Mouse (Mus musculus): ENCODE measurements at regions not wholly inside any gene's neighbourhood (a gene's known extent, or its start where the extent isn't known, plus 50 kb on each side); places are given as distances from the start of the nearest gene placed in this dataset.

GRCm38 (mm10) chr13:32649982-32650381 lies 133.8 kb downstream of the Mylk4 start:
- no peak overlapping the region for H3K4me3 ChIP-seq (ENCODE audit: low read depth, low read length)
- H3K36me3 ChIP-seq (ENCODE audit: control insufficient read depth, insufficient read depth, low read length): no peaks in the 10 kb centered on the region
- no peak overlapping the region for H3K27ac ChIP-seq (ENCODE audit: insufficient read depth, low read depth, low read length)
- TF ChIP-seq CTCF (IDR thresholded peaks at IDR 0.05; ENCODE audit: extremely low read depth, insufficient read length, insufficient replicate concordance, low read depth, low read length): no peak
- no peak for TF ChIP-seq POLR2A (IDR thresholded peaks at IDR 0.05; ENCODE audit: low read depth, low read length)
- H3K27me3 ChIP-seq (ENCODE audit: control insufficient read depth, insufficient read depth, low read length): no peaks in the 10 kb centered on the region
- H3K4me1 ChIP-seq (ENCODE audit: control insufficient read depth, insufficient read depth, insufficient read length, low read length): no peaks in the 10 kb centered on the region
- 58% methylated on average over 9 of the region's 9 CpGs for WGBS

DNA sequence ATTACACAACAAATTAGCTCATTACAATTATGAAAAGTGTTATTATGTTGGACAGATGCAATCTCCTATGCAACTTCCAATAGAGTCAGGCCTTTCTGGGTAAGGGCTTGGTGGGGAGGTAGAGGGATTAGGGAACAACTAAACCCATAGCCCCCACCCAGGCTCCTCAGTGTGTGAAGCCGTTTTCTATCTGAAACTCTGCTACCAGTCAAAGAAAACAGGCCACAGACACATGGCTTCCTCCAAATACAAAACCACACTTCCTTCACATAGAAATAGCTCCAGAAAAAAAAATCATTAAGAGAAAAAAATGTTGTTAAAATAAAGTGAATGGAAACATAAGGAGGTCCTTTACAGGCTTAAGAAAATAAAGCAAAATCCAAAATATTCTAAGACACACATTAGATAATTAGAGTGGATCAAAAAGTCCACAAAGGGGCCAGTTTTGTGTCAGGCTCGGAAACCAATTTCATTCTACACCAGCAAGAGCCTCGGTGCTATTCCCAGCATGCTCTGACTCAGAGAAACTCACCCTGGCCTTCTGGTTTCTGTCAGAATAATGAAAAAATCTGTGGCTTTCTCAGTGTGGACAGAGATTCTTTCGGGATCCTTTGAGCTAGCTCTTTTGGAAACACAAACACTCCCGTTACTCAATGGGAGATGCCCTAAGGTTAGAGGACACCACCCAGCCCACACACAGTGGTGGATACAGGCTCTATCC lies 140.6 kb downstream of the Mylk4 start:
- WGBS: 64% methylated on average over 5 of the region's 5 CpGs
- TF ChIP-seq POLR2A (IDR thresholded peaks at IDR 0.05; ENCODE audit: low read depth, low read length) (no peak), CTCF (IDR thresholded peaks at IDR 0.05; ENCODE audit: extremely low read depth, insufficient read length, insufficient replicate concordance, low read depth, low read length) (no peak)
- Histone ChIP-seq H3K27me3 (ENCODE audit: control insufficient read depth, insufficient read depth, low read length) (no peaks in the 10 kb centered on the region), H3K4me3 (ENCODE audit: low read depth, low read length) (no peak overlapping the region), H3K36me3 (ENCODE audit: control insufficient read depth, insufficient read depth, low read length) (no peaks in the 10 kb centered on the region), H3K4me1 (ENCODE audit: control insufficient read depth, insufficient read depth, insufficient read length, low read length) (no peaks in the 10 kb centered on the region), H3K27ac (ENCODE audit: insufficient read depth, low read depth, low read length) (no peak overlapping the region)

DNA sequence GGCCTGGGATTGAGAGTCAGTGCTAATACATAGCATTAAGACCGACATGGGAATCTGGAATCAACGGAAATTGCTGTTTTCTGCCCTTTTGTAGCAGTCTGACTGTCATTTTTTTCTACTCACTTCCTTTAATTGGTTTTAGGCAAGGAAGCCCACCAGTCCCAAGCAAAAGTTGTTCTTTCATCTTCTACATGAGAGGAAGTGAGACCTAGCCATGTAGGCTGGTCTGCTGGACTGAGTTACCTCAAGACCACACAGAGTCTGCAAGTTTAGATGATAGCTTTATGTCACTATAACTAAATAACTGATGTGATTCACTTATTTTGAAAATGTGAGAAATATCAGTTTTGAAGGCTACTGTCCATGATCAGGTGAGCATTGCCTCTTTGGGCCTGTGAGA lies 142.8 kb downstream of the Mylk4 start:
- 75% methylated on average over 2 of the region's 2 CpGs for WGBS
- H3K4me1 ChIP-seq (ENCODE audit: control insufficient read depth, insufficient read depth, insufficient read length, low read length): no peaks in the 10 kb centered on the region
- no peaks in the 10 kb centered on the region for H3K27me3 ChIP-seq (ENCODE audit: control insufficient read depth, insufficient read depth, low read length)
- H3K4me3 ChIP-seq (ENCODE audit: low read depth, low read length): no peak overlapping the region
- TF ChIP-seq CTCF (IDR thresholded peaks at IDR 0.05; ENCODE audit: extremely low read depth, insufficient read length, insufficient replicate concordance, low read depth, low read length) (no peak), POLR2A (IDR thresholded peaks at IDR 0.05; ENCODE audit: low read depth, low read length) (no peak)
- H3K36me3 ChIP-seq (ENCODE audit: control insufficient read depth, insufficient read depth, low read length): no peaks in the 10 kb centered on the region
- H3K27ac ChIP-seq (ENCODE audit: insufficient read depth, low read depth, low read length): no peak overlapping the region

- Histone ChIP-seq H3K27me3 (ENCODE audit: control insufficient read depth, insufficient read depth, low read length) (no peaks in the 10 kb centered on the region), H3K36me3 (ENCODE audit: control insufficient read depth, insufficient read depth, low read length) (no peaks in the 10 kb centered on the region), H3K4me1 (ENCODE audit: control insufficient read depth, insufficient read depth, insufficient read length, low read length) (no peaks in the 10 kb centered on the region), H3K27ac (ENCODE audit: insufficient read depth, low read depth, low read length) (no peak overlapping the region), H3K4me3 (ENCODE audit: low read depth, low read length) (no peak overlapping the region)
- TF ChIP-seq POLR2A (IDR thresholded peaks at IDR 0.05; ENCODE audit: low read depth, low read length) (no peak), CTCF (IDR thresholded peaks at IDR 0.05; ENCODE audit: extremely low read depth, insufficient read length, insufficient replicate concordance, low read depth, low read length) (no peak)
These were observed 153.5 kb downstream of the Mylk4 start for GRCm38 (mm10) chr13:32630122-32630732.

- Histone ChIP-seq H3K36me3 (ENCODE audit: control insufficient read depth, insufficient read depth, low read length) (no peaks in the 10 kb centered on the region), H3K4me1 (ENCODE audit: control insufficient read depth, insufficient read depth, insufficient read length, low read length) (no peaks in the 10 kb centered on the region), H3K27ac (ENCODE audit: insufficient read depth, low read depth, low read length) (no peak overlapping the region), H3K4me3 (ENCODE audit: low read depth, low read length) (no peak overlapping the region), H3K27me3 (ENCODE audit: control insufficient read depth, insufficient read depth, low read length) (no peaks in the 10 kb centered on the region; the same call in 1 of the 2 replicates)
- 73% methylated on average over 6 of the region's 6 CpGs for WGBS
- TF ChIP-seq CTCF (IDR thresholded peaks at IDR 0.05; ENCODE audit: extremely low read depth, insufficient read length, insufficient replicate concordance, low read depth, low read length): no peak
These were observed 169.8 kb downstream of the Mylk4 start for GRCm38 (mm10) chr13:32613916-32614315.

DNA sequence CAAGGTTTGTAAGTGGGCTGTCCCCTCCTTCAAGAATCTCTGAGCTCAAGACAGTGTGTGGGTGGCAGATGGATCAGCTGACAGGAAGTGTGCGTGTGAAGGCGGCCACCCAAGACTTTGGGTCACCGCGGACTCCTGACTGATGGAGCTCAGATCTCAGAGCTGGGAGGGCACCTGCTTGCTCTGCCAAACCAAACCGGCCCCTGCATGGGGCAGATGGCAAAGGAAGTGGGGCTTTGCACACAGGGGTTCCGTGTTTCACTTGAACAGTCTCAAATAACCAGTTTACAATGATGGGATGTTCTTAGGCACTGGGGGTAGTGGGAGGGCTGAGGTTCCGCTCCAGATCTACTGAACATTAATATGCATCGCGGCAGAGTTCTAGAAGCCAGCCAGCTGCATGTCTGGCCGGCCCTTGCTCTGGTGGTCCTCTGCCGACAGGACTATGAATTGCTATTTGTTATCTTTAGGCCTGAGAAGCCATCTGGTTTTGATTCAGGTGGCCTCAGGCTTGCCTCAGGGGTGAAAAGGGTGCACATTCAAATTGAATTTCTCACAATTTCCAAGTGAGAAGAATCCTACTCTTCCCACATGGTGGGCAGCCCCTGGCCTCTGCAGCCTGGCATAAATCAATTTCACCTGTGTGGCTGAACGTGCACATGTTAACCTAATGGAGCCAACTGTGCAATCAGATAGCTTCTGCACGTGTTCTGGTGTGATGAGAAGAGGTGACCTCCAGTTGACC lies 172.0 kb downstream of the Mylk4 start:
- H3K27me3 ChIP-seq (ENCODE audit: control insufficient read depth, insufficient read depth, low read length): no peaks in the 10 kb centered on the region; the same call in 1 of the 2 replicates
- no peak overlapping the region for H3K4me3 ChIP-seq (ENCODE audit: low read depth, low read length)
- no peaks in the 10 kb centered on the region for H3K4me1 ChIP-seq (ENCODE audit: control insufficient read depth, insufficient read depth, insufficient read length, low read length)
- WGBS: 68% methylated on average over 13 of the region's 13 CpGs
- no peaks in the 10 kb centered on the region for H3K36me3 ChIP-seq (ENCODE audit: control insufficient read depth, insufficient read depth, low read length)
- TF ChIP-seq POLR2A (IDR thresholded peaks at IDR 0.05; ENCODE audit: low read depth, low read length) (no peak), CTCF (IDR thresholded peaks at IDR 0.05; ENCODE audit: extremely low read depth, insufficient read length, insufficient replicate concordance, low read depth, low read length) (no peak)
- no peak overlapping the region for H3K27ac ChIP-seq (ENCODE audit: insufficient read depth, low read depth, low read length)

- Histone ChIP-seq H3K4me3 (ENCODE audit: low read depth, low read length) (no peak overlapping the region), H3K4me1 (ENCODE audit: control insufficient read depth, insufficient read depth, insufficient read length, low read length) (no peaks in the 10 kb centered on the region), H3K27me3 (ENCODE audit: control insufficient read depth, insufficient read depth, low read length) (no peaks in the 10 kb centered on the region; the same call in 1 of the 2 replicates), H3K27ac (ENCODE audit: insufficient read depth, low read depth, low read length) (no peak overlapping the region), H3K36me3 (ENCODE audit: control insufficient read depth, insufficient read depth, low read length) (no peaks in the 10 kb centered on the region)
- WGBS: 10% methylated on average over 5 of the region's 5 CpGs
- TF ChIP-seq POLR2A (IDR thresholded peaks at IDR 0.05; ENCODE audit: low read depth, low read length) (no peak), CTCF (IDR thresholded peaks at IDR 0.05; ENCODE audit: extremely low read depth, insufficient read length, insufficient replicate concordance, low read depth, low read length) (no peak)
These were observed 172.8 kb downstream of the Mylk4 start for GRCm38 (mm10) chr13:32610970-32611369.
